Mouse (Mus musculus): ENCODE results near the gene Ddx4. TPM values are rescaled to one million over a fixed set of nuclear protein-coding genes. Genes with fewer than 3 reads are reported as not detected.

Ddx4 gene
- polyA plus RNA-seq (2016; fragmentation: Nextera tagmentation; extraction: Ambion mirVana): 1.1 and 1.5 TPM in 2 replicates

GRCm38 (mm10) chr13:112652205-112652604, at the start of gene Ddx4:
Gene Ddx4 (minus strand): TSS chr13:112652475.
- 65% methylated on average over 45 of the region's 45 CpGs for WGBS
- Histone ChIP-seq H3K27ac (ENCODE audit: poor library complexity, severe bottlenecking) (no peak within 1 kb of the TSS), H3K4me2 (peak within 1 kb of the TSS; percentile 36), H3K9me3 (replicated peaks) (peaks cover 11% of the 10 kb centered on the region), H3K4me3 (no peak within 1 kb of the TSS), H3K9ac (no peak within 1 kb of the TSS), H3K4me1 (replicated peaks) (no peaks in the 10 kb centered on the region), H3K36me3 (no peaks in the 10 kb centered on the region), H3K27me3 (replicated peaks) (no peaks in the 10 kb centered on the region)
- no peak for ATAC-seq (ENCODE audit: insufficient number of reproducible peaks, low FRiP score)

GRCm38 (mm10) chr13:112701256-112701655, 49.0 kb upstream of the Ddx4 start:
- Histone ChIP-seq H3K4me3 (no peak overlapping the region), H3K4me1 (replicated peaks) (no peaks in the 10 kb centered on the region), H3K27me3 (replicated peaks) (no peaks in the 10 kb centered on the region), H3K9me3 (replicated peaks) (no peaks in the 10 kb centered on the region), H3K9ac (no peak overlapping the region), H3K36me3 (peaks cover 20% of the 10 kb centered on the region), H3K4me2 (no peak overlapping the region), H3K27ac (ENCODE audit: poor library complexity, severe bottlenecking) (no peak overlapping the region)
- ATAC-seq (ENCODE audit: insufficient number of reproducible peaks, low FRiP score): no peak
- WGBS: 86% methylated on average over 8 of the region's 8 CpGs

GRCm38 (mm10) chr13:112695526-112696240, 43.4 kb upstream of the Ddx4 start:
- no peak for ATAC-seq (ENCODE audit: insufficient number of reproducible peaks, low FRiP score)
- no peaks in the 10 kb centered on the region for H3K4me1 ChIP-seq (replicated peaks)
- no peaks in the 10 kb centered on the region for H3K27me3 ChIP-seq (replicated peaks)
- H3K36me3 ChIP-seq: peaks cover 24% of the 10 kb centered on the region
- H3K4me3 ChIP-seq: no peak overlapping the region
- H3K9ac ChIP-seq: no peak overlapping the region
- WGBS: 87% methylated on average over 8 of the region's 8 CpGs
- no peak overlapping the region for H3K4me2 ChIP-seq
- H3K27ac ChIP-seq (ENCODE audit: poor library complexity, severe bottlenecking): no peak overlapping the region
- H3K9me3 ChIP-seq (replicated peaks): peaks cover 5% of the 10 kb centered on the region; the same call in 1 of the 2 replicates

GRCm38 (mm10) chr13:112692870-112693553, 40.7 kb upstream of the Ddx4 start:
- Histone ChIP-seq H3K9me3 (replicated peaks) (peaks cover 5% of the 10 kb centered on the region; the same call in 1 of the 2 replicates), H3K9ac (no peak overlapping the region), H3K27me3 (replicated peaks) (no peaks in the 10 kb centered on the region), H3K27ac (ENCODE audit: poor library complexity, severe bottlenecking) (no peak overlapping the region), H3K4me2 (no peak overlapping the region), H3K4me1 (replicated peaks) (0 out of 2 replicates have a peak, but pooled peaks cover 4% of the 10 kb centered on the region), H3K4me3 (no peak overlapping the region), H3K36me3 (peaks cover 13% of the 10 kb centered on the region)
- 74% methylated on average over 10 of the region's 10 CpGs for WGBS
- no peak for ATAC-seq (ENCODE audit: insufficient number of reproducible peaks, low FRiP score)

- no peak overlapping the region for H3K27ac ChIP-seq (ENCODE audit: poor library complexity, severe bottlenecking)
- no peaks in the 10 kb centered on the region for H3K9me3 ChIP-seq (replicated peaks)
- H3K4me1 ChIP-seq (replicated peaks): peaks cover 27% of the 10 kb centered on the region
- 0 out of 2 replicates have a peak, but pooled peaks cover 3% of the 10 kb centered on the region for H3K36me3 ChIP-seq
- WGBS: 19% methylated on average over 2 of the region's 2 CpGs
- no peak for ATAC-seq (ENCODE audit: insufficient number of reproducible peaks, low FRiP score)
- H3K27me3 ChIP-seq (replicated peaks): no peaks in the 10 kb centered on the region
- H3K4me3 ChIP-seq: no peak overlapping the region
- no peak overlapping the region for H3K9ac ChIP-seq
- no peak overlapping the region for H3K4me2 ChIP-seq
Observed at GRCm38 (mm10) chr13:112686155-112686554, 33.9 kb upstream of the Ddx4 start.

GRCm38 (mm10) chr13:112683970-112684369, 31.7 kb upstream of the Ddx4 start:
- no peak overlapping the region for H3K4me2 ChIP-seq
- H3K4me3 ChIP-seq: no peak overlapping the region
- no peak overlapping the region for H3K27ac ChIP-seq (ENCODE audit: poor library complexity, severe bottlenecking)
- no peak for ATAC-seq (ENCODE audit: insufficient number of reproducible peaks, low FRiP score)
- H3K9ac ChIP-seq: no peak overlapping the region
- H3K4me1 ChIP-seq (replicated peaks): peaks cover 27% of the 10 kb centered on the region
- H3K9me3 ChIP-seq (replicated peaks): no peaks in the 10 kb centered on the region
- no peaks in the 10 kb centered on the region for H3K27me3 ChIP-seq (replicated peaks)
- peaks cover 3% of the 10 kb centered on the region; the same call in 1 of the 2 replicates for H3K36me3 ChIP-seq
- WGBS: 84% methylated on average over 6 of the region's 6 CpGs

GRCm38 (mm10) chr13:112683312-112683711, 31.0 kb upstream of the Ddx4 start:
- no peak overlapping the region for H3K27ac ChIP-seq (ENCODE audit: poor library complexity, severe bottlenecking)
- H3K4me2 ChIP-seq: no peak overlapping the region
- H3K36me3 ChIP-seq: peaks cover 8% of the 10 kb centered on the region
- 66% methylated on average over 2 of the region's 2 CpGs for WGBS
- peaks cover 25% of the 10 kb centered on the region for H3K4me1 ChIP-seq (replicated peaks)
- no peaks in the 10 kb centered on the region for H3K9me3 ChIP-seq (replicated peaks)
- H3K27me3 ChIP-seq (replicated peaks): no peaks in the 10 kb centered on the region
- H3K9ac ChIP-seq: no peak overlapping the region
- no peak for ATAC-seq (ENCODE audit: insufficient number of reproducible peaks, low FRiP score)
- no peak overlapping the region for H3K4me3 ChIP-seq

GRCm38 (mm10) chr13:112678154-112678553, 25.9 kb upstream of the Ddx4 start:
- WGBS: 85% methylated on average over 4 of the region's 4 CpGs
- H3K9ac ChIP-seq: no peak overlapping the region
- ATAC-seq (ENCODE audit: insufficient number of reproducible peaks, low FRiP score): no peak
- H3K9me3 ChIP-seq (replicated peaks): no peaks in the 10 kb centered on the region
- 0 out of 2 replicates have a peak, but pooled peaks cover 8% of the 10 kb centered on the region for H3K4me1 ChIP-seq (replicated peaks)
- H3K4me2 ChIP-seq: no peak overlapping the region
- peaks cover 15% of the 10 kb centered on the region for H3K36me3 ChIP-seq
- H3K27me3 ChIP-seq (replicated peaks): no peaks in the 10 kb centered on the region
- H3K27ac ChIP-seq (ENCODE audit: poor library complexity, severe bottlenecking): no peak overlapping the region
- no peak overlapping the region for H3K4me3 ChIP-seq

GRCm38 (mm10) chr13:112673899-112674447, 21.7 kb upstream of the Ddx4 start:
- Histone ChIP-seq H3K4me2 (no peak overlapping the region), H3K4me1 (replicated peaks) (peaks cover 10% of the 10 kb centered on the region), H3K36me3 (peaks cover 26% of the 10 kb centered on the region), H3K9me3 (replicated peaks) (no peaks in the 10 kb centered on the region), H3K9ac (no peak overlapping the region), H3K27me3 (replicated peaks) (no peaks in the 10 kb centered on the region), H3K27ac (ENCODE audit: poor library complexity, severe bottlenecking) (no peak overlapping the region), H3K4me3 (no peak overlapping the region)
- peak; percentile 59 for ATAC-seq (ENCODE audit: insufficient number of reproducible peaks, low FRiP score)
- 9% methylated on average over 9 of the region's 9 CpGs for WGBS

- 17% methylated on average over 6 of the region's 6 CpGs for WGBS
- ATAC-seq (ENCODE audit: insufficient number of reproducible peaks, low FRiP score): no peak
- H3K9ac ChIP-seq: no peak overlapping the region
- H3K36me3 ChIP-seq: peaks cover 17% of the 10 kb centered on the region
- no peaks in the 10 kb centered on the region for H3K27me3 ChIP-seq (replicated peaks)
- H3K9me3 ChIP-seq (replicated peaks): no peaks in the 10 kb centered on the region
- H3K27ac ChIP-seq (ENCODE audit: poor library complexity, severe bottlenecking): no peak overlapping the region
- H3K4me2 ChIP-seq: no peak overlapping the region
- H3K4me1 ChIP-seq (replicated peaks): peaks cover 10% of the 10 kb centered on the region
- no peak overlapping the region for H3K4me3 ChIP-seq
Observed at GRCm38 (mm10) chr13:112672797-112673196, 20.5 kb upstream of the Ddx4 start.

GRCm38 (mm10) chr13:112671708-112672107, 19.4 kb upstream of the Ddx4 start:
- H3K36me3 ChIP-seq: peaks cover 14% of the 10 kb centered on the region
- H3K4me3 ChIP-seq: no peak overlapping the region
- no peak overlapping the region for H3K4me2 ChIP-seq
- no peak overlapping the region for H3K27ac ChIP-seq (ENCODE audit: poor library complexity, severe bottlenecking)
- WGBS: 57% methylated on average over 13 of the region's 13 CpGs
- H3K27me3 ChIP-seq (replicated peaks): no peaks in the 10 kb centered on the region
- no peak overlapping the region for H3K9ac ChIP-seq
- H3K9me3 ChIP-seq (replicated peaks): no peaks in the 10 kb centered on the region
- H3K4me1 ChIP-seq (replicated peaks): peaks cover 11% of the 10 kb centered on the region
- ATAC-seq (ENCODE audit: insufficient number of reproducible peaks, low FRiP score): no peak

Measured in heart, embryonic 12.5 days (tissue).